Mouse (Mus musculus) hematopoietic stem cell, adult 5-6 weeks (primary cell): Measurements from ENCODE around the gene Cep78. TPM values are rescaled to one million over a fixed set of nuclear protein-coding genes. Genes with fewer than 3 reads are reported as not detected.

ENCODE experiments used
- ATAC-seq, 2 experiments: fragments of 125-278 bp in 1 of 2; replicated peaks in 1 of 2; 2 replicates each; pipeline ENCODE4 v1.8.0; 2016 to 2017; ENCODE audit warnings: inconsistent platforms in 2 of 2, mild to moderate bottlenecking in 2 of 2, moderate number of reproducible peaks in 2 of 2, low read depth in 1 of 2, moderate TSS enrichment in 1 of 2; ENCODE audit not compliant: low FRiP score in 2 of 2, poor library complexity in 2 of 2, severe bottlenecking in 2 of 2, insufficient read depth in 1 of 2, low TSS enrichment in 1 of 2
- total RNA-seq: library from RNA; stranded (forward); fragments of 172-1452, 232-1000 nt; gene quantifications from 2 replicates; pipeline ENCODE4 v1.2.3, GENCODE M21; 2017

Gene Cep78
- total RNA-seq, 1 experiment from 2014 or later: 18.1 TPM

- peak; percentile 97 to 98 for ATAC-seq
Observed at GRCm38 (mm10) chr19:15924866-15925718, 59.7 kb downstream of the Cep78 start.

- peak; percentile 33 to 56 for ATAC-seq
Observed at GRCm38 (mm10) chr19:15924181-15924865, 60.5 kb downstream of the Cep78 start.

- ATAC-seq: 0 out of 4 replicates have a peak, but pooled peaks of 1 of the 2 experiments have one; percentile 10
Observed at GRCm38 (mm10) chr19:15923426-15923825, 61.4 kb downstream of the Cep78 start.

- ATAC-seq: no peak
Observed at GRCm38 (mm10) chr19:15919336-15919735, 65.5 kb downstream of the Cep78 start.

GRCm38 (mm10) chr19:15918111-15918510 lies 66.7 kb downstream of the Cep78 start:
- no peak for ATAC-seq

- no peak for ATAC-seq
Observed at GRCm38 (mm10) chr19:15913249-15913997, 71.4 kb downstream of the Cep78 start.

- ATAC-seq: no peak
Observed at GRCm38 (mm10) chr19:15911441-15911840, 73.3 kb downstream of the Cep78 start.

- ATAC-seq: peak in 1 of 2 experiments; percentile 29; a peak in 1 of 4 replicates
Observed at GRCm38 (mm10) chr19:15910987-15911386, 73.8 kb downstream of the Cep78 start.

GRCm38 (mm10) chr19:15910488-15910887 lies 74.3 kb downstream of the Cep78 start:
- ATAC-seq: 0 out of 4 replicates have a peak, but pooled peaks of 1 of the 2 experiments have one; percentile 27

GRCm38 (mm10) chr19:15908016-15908415 lies 76.8 kb downstream of the Cep78 start:
- ATAC-seq: no peak

Other genes starting within 250 kb of the Cep78 start
- 67.0 and 67.2 TPM in 2 replicates for gene Psat1, start 37.7 kb downstream of the Cep78 start, total RNA-seq
- 21.0 and 29.8 TPM in 2 replicates for gene Gnaq, start 147.8 kb upstream of the Cep78 start, total RNA-seq